Mouse (Mus musculus) kidney, adult 2 months (tissue): ENCODE measurements at regions not wholly inside any gene's neighbourhood (a gene's known extent, or its start where the extent isn't known, plus 50 kb on each side); places are given as distances from the start of the nearest gene placed in this dataset.

Experiments used
- CTCF ChIP-seq: fragments of 200-500 bp; conservative IDR thresholded peaks from 2 replicates; pipeline ENCODE4 v1.5.1; 2011; ENCODE audit warnings: low read depth, mild to moderate bottlenecking, control low read depth, low read length, moderate library complexity, mixed read lengths; ENCODE audit not compliant: insufficient read depth, insufficient read length
- POLR2A ChIP-seq: fragments of 200-500 bp; IDR thresholded peaks from one replicate; pipeline ENCODE4 v1.6.1; 2011; ENCODE audit warnings: low read depth, low read length, control low read depth

GRCm38 (mm10) chr10:87649091-87649490, 127.5 kb downstream of the Pah start:
- TF ChIP-seq CTCF (no peak), POLR2A (no peak)
